Mouse (Mus musculus) midbrain, embryonic 11.5 days (tissue): ENCODE results near the gene Sumo3. TPM values are rescaled to one million over a fixed set of nuclear protein-coding genes. Genes with fewer than 3 reads are reported as not detected.

Experiments used
- ATAC-seq: fragments of 200-750 bp; cut with Nextera tagmentation; 2 replicates; pipeline ENCODE4 v1.8.0; 2017; ENCODE audit warnings: moderate TSS enrichment, moderate library complexity; ENCODE audit not compliant: low FRiP score
- DNase-seq: peaks from one replicate; pipeline ENCODE4 v3.0.0; 2015; ENCODE audit warnings: low spot score; ENCODE audit errors: missing footprints
- H3K27ac ChIP-seq: fragments of 300-500 bp; sonication (generic); 2 replicates; pipeline ENCODE4 v1.5.1; 2014; ENCODE audit warnings: low read depth, low read length
- H3K27me3 ChIP-seq: fragments of 300-500 bp; sonication (generic); 2 replicates; pipeline ENCODE4 v1.6.1; 2014; ENCODE audit warnings: mild to moderate bottlenecking, low read length, moderate library complexity, mixed read lengths; ENCODE audit not compliant: control insufficient read depth, insufficient read depth
- H3K36me3 ChIP-seq: fragments of 300-500 bp; sonication (generic); 2 replicates; pipeline ENCODE4 v1.6.1; 2014; ENCODE audit warnings: mild to moderate bottlenecking, low read length, moderate library complexity, mixed read lengths; ENCODE audit not compliant: control insufficient read depth, insufficient read depth
- H3K4me1 ChIP-seq: fragments of 300-500 bp; sonication (generic); 2 replicates; pipeline ENCODE4 v1.6.1; 2014; ENCODE audit warnings: low read length; ENCODE audit not compliant: control insufficient read depth, insufficient read depth
- H3K4me2 ChIP-seq: fragments of 300-500 bp; sonication (generic); 2 replicates; pipeline ENCODE4 v1.6.1; 2014; ENCODE audit warnings: mild to moderate bottlenecking, moderate library complexity
- H3K4me3 ChIP-seq: fragments of 300-500 bp; sonication (generic); 2 replicates; pipeline ENCODE4 v1.5.1; 2014; ENCODE audit warnings: low read depth, low read length
- H3K9ac ChIP-seq: fragments of 300-500 bp; sonication (generic); 2 replicates; pipeline ENCODE4 v1.6.1; 2014; ENCODE audit warnings: low read length
- H3K9me3 ChIP-seq: fragments of 300-500 bp; sonication (generic); 2 replicates; pipeline ENCODE4 v1.6.1; 2016; ENCODE audit warnings: low read length; ENCODE audit not compliant: control insufficient read depth
- WGBS: fragments of 180-500 bp; shearing (Covaris S2); extraction: QIAGEN DNeasy Blood & Tissue Kit; methylation state at CpG from one replicate; pipeline ENCODE4 v1.1.7; 2014; 5-methylcytosine and 5-hydroxymethylcytosine counted together
- polyA plus RNA-seq: library from polyadenylated mRNA; unstranded; fragments of >200 nt; fragmentation: Nextera tagmentation; extraction: Ambion mirVana; gene quantifications from 2 replicates; pipeline ENCODE4 v1.2.1, GENCODE M21; 2014

The Sumo3 gene
- polyA plus RNA-seq, 1 experiment from 2014 or later = 353 TPM

GRCm38 (mm10) chr10:77645571-77645970 is 39.7 kb downstream of the Sumo3 start:
- WGBS = 97% methylated on average over 5 of the region's 5 CpGs
- ATAC-seq = no peak
- Histone ChIP-seq H3K27ac (no peak overlapping the region), H3K4me1 (no peaks in the 10 kb centered on the region), H3K36me3 (peaks cover 29% of the 10 kb centered on the region), H3K27me3 (no peaks in the 10 kb centered on the region), H3K9me3 (no peaks in the 10 kb centered on the region), H3K9ac (no peak overlapping the region), H3K4me3 (no peak overlapping the region), H3K4me2 (no peak overlapping the region)
- DNase-seq = no peak

GRCm38 (mm10) chr10:77647461-77647860 is 41.6 kb downstream of the Sumo3 start:
- WGBS = 85% methylated on average over 1 of the region's 1 CpGs
- DNase-seq (no peak), ATAC-seq (no peak)
- H3K9me3 ChIP-seq = no peaks in the 10 kb centered on the region
- H3K4me3 ChIP-seq = no peak overlapping the region
- H3K36me3 ChIP-seq = peaks cover 25% of the 10 kb centered on the region
- H3K9ac ChIP-seq = no peak overlapping the region
- no peaks in the 10 kb centered on the region for H3K27me3 ChIP-seq
- no peaks in the 10 kb centered on the region for H3K4me1 ChIP-seq
- no peak overlapping the region for H3K27ac ChIP-seq
- no peak overlapping the region for H3K4me2 ChIP-seq

- Histone ChIP-seq H3K9me3 (no peaks in the 10 kb centered on the region), H3K9ac (no peak overlapping the region), H3K27ac (no peak overlapping the region), H3K4me2 (no peak overlapping the region), H3K36me3 (peaks cover 25% of the 10 kb centered on the region), H3K4me1 (no peaks in the 10 kb centered on the region), H3K27me3 (no peaks in the 10 kb centered on the region), H3K4me3 (no peak overlapping the region)
- ATAC-seq (no peak), DNase-seq (no peak)
- WGBS = 83% methylated on average over 8 of the region's 8 CpGs
These were observed 42.0 kb downstream of the Sumo3 start for GRCm38 (mm10) chr10:77647901-77648300.

- H3K36me3 ChIP-seq = no peaks in the 10 kb centered on the region
- ATAC-seq = no peak
- no peak overlapping the region for H3K4me3 ChIP-seq
- H3K9me3 ChIP-seq = no peaks in the 10 kb centered on the region
- no peak overlapping the region for H3K9ac ChIP-seq
- H3K27ac ChIP-seq = no peak overlapping the region
- H3K4me1 ChIP-seq = no peaks in the 10 kb centered on the region
- DNase-seq = no peak
- H3K4me2 ChIP-seq = no peak overlapping the region
- H3K27me3 ChIP-seq = no peaks in the 10 kb centered on the region
- WGBS = 86% methylated on average over 9 of the region's 9 CpGs
These were observed 46.1 kb downstream of the Sumo3 start for GRCm38 (mm10) chr10:77652046-77652445.

- WGBS = 84% methylated on average over 15 of the region's 15 CpGs
These were observed 52.5 kb downstream of the Sumo3 start for GRCm38 (mm10) chr10:77658286-77658994.

GRCm38 (mm10) chr10:77663949-77664665 is 58.2 kb downstream of the Sumo3 start:
- 62% methylated on average over 43 of the region's 43 CpGs for WGBS
- no peak overlapping the region for H3K4me3 ChIP-seq

More at GRCm38 (mm10) chr10:77658286-77658994, 52.5 kb downstream of the Sumo3 start:
- H3K27ac ChIP-seq = no peak overlapping the region
- no peak overlapping the region for H3K4me2 ChIP-seq
- H3K9ac ChIP-seq = no peak overlapping the region
- no peaks in the 10 kb centered on the region for H3K4me1 ChIP-seq
- DNase-seq = no peak
- H3K27me3 ChIP-seq = no peaks in the 10 kb centered on the region
- no peaks in the 10 kb centered on the region for H3K36me3 ChIP-seq
- no peaks in the 10 kb centered on the region for H3K9me3 ChIP-seq
- H3K4me3 ChIP-seq = no peak overlapping the region
- no peak for ATAC-seq

GRCm38 (mm10) chr10:77666342-77666741 is 60.4 kb downstream of the Sumo3 start:
- Histone ChIP-seq H3K9me3 (no peaks in the 10 kb centered on the region), H3K27ac (no peak overlapping the region), H3K9ac (no peak overlapping the region), H3K27me3 (no peaks in the 10 kb centered on the region), H3K4me1 (no peaks in the 10 kb centered on the region), H3K36me3 (no peaks in the 10 kb centered on the region), H3K4me2 (no peak overlapping the region), H3K4me3 (no peak overlapping the region)
- DNase-seq = no peak
- no peak for ATAC-seq
- WGBS = 89% methylated on average over 8 of the region's 8 CpGs

More at GRCm38 (mm10) chr10:77663949-77664665, 58.2 kb downstream of the Sumo3 start:
- DNase-seq (no peak), ATAC-seq (no peak)
- no peak overlapping the region for H3K4me2 ChIP-seq
- no peaks in the 10 kb centered on the region for H3K27me3 ChIP-seq
- H3K4me1 ChIP-seq = no peaks in the 10 kb centered on the region
- no peak overlapping the region for H3K27ac ChIP-seq
- H3K36me3 ChIP-seq = no peaks in the 10 kb centered on the region
- no peak overlapping the region for H3K9ac ChIP-seq
- H3K9me3 ChIP-seq = no peaks in the 10 kb centered on the region

GRCm38 (mm10) chr10:77667402-77667801 is 61.5 kb downstream of the Sumo3 start:
- DNase-seq = no peak
- H3K9me3 ChIP-seq = no peaks in the 10 kb centered on the region
- H3K27ac ChIP-seq = no peak overlapping the region
- H3K9ac ChIP-seq = no peak overlapping the region
- ATAC-seq = no peak
- H3K4me1 ChIP-seq = no peaks in the 10 kb centered on the region
- no peak overlapping the region for H3K4me2 ChIP-seq
- H3K36me3 ChIP-seq = no peaks in the 10 kb centered on the region
- H3K4me3 ChIP-seq = no peak overlapping the region
- no peaks in the 10 kb centered on the region for H3K27me3 ChIP-seq
- 88% methylated on average over 4 of the region's 4 CpGs for WGBS
